Mouse (Mus musculus) gastrocnemius, adult 8-10 months (tissue): ENCODE measurements around the gene Acox1. TPM values are rescaled to one million over a fixed set of nuclear protein-coding genes. Genes with fewer than 3 reads are reported as not detected.

ENCODE experiments used
- DNase-seq, 2 experiments: peaks; one replicate each; pipeline ENCODE4 v3.0.0; 2022; ENCODE audit warnings: low spot score in 2 of 2
- total RNA-seq, 4 experiments: library from RNA; stranded (reverse); gene quantifications; 2 replicates each; pipeline ENCODE4 v1.2.4; 2022

Gene Acox1
- total RNA-seq, 4 experiments from 2014 or later: 88.9 to 111 (median 97.2) TPM

- no peak for DNase-seq
Observed at GRCm38 (mm10) chr11:116212847-116213246, 14.0 kb upstream of the Acox1 start.

- DNase-seq: no peak
Observed at GRCm38 (mm10) chr11:116210696-116211095, 11.9 kb upstream of the Acox1 start.

- DNase-seq: no peak
Observed at GRCm38 (mm10) chr11:116209257-116209656, 10.4 kb upstream of the Acox1 start.

- no peak for DNase-seq
Observed at GRCm38 (mm10) chr11:116208660-116209059, 9.8 kb upstream of the Acox1 start.

- no peak for DNase-seq
Observed at GRCm38 (mm10) chr11:116206678-116207077, 7.8 kb upstream of the Acox1 start.

- no peak for DNase-seq
Observed at GRCm38 (mm10) chr11:116203150-116203549, 4.3 kb upstream of the Acox1 start.

GRCm38 (mm10) chr11:116201151-116201550 is 2.3 kb upstream of the Acox1 start:
- DNase-seq: no peak

- no peak for DNase-seq
Observed at GRCm38 (mm10) chr11:116198132-116198531, 713 bp downstream of the Acox1 start.

- DNase-seq: no peak
Observed at GRCm38 (mm10) chr11:116197584-116197906, 1.3 kb downstream of the Acox1 start.

GRCm38 (mm10) chr11:116196866-116197583 is 1.8 kb downstream of the Acox1 start:
- DNase-seq: no peak

- DNase-seq: no peak
Observed at GRCm38 (mm10) chr11:116196336-116196735, 2.5 kb downstream of the Acox1 start.

- DNase-seq: no peak
Observed at GRCm38 (mm10) chr11:116195252-116195651, 3.6 kb downstream of the Acox1 start.

- DNase-seq: no peak
Observed at GRCm38 (mm10) chr11:116194619-116195018, 4.2 kb downstream of the Acox1 start.

- no peak for DNase-seq
Observed at GRCm38 (mm10) chr11:116187226-116187930, 11.5 kb downstream of the Acox1 start.

GRCm38 (mm10) chr11:116186360-116186759 is 12.5 kb downstream of the Acox1 start:
- no peak for DNase-seq

- no peak for DNase-seq
Observed at GRCm38 (mm10) chr11:116185836-116186235, 13.0 kb downstream of the Acox1 start.

- no peak for DNase-seq
Observed at GRCm38 (mm10) chr11:116178411-116179121, 20.3 kb downstream of the Acox1 start.

GRCm38 (mm10) chr11:116176010-116176409 is 22.8 kb downstream of the Acox1 start:
- DNase-seq: no peak

GRCm38 (mm10) chr11:116174775-116175448 is 23.9 kb downstream of the Acox1 start:
- no peak for DNase-seq

GRCm38 (mm10) chr11:116171959-116172358 is 26.9 kb downstream of the Acox1 start:
- no peak for DNase-seq

- no peak for DNase-seq
Observed at GRCm38 (mm10) chr11:116170003-116170800, 28.6 kb downstream of the Acox1 start.
